Mouse (Mus musculus): ENCODE data around the gene Tub.
A peak's percentile ranks its signal among the peaks of the same experiment; 100 is the strongest.

Gene Tub

DNA sequence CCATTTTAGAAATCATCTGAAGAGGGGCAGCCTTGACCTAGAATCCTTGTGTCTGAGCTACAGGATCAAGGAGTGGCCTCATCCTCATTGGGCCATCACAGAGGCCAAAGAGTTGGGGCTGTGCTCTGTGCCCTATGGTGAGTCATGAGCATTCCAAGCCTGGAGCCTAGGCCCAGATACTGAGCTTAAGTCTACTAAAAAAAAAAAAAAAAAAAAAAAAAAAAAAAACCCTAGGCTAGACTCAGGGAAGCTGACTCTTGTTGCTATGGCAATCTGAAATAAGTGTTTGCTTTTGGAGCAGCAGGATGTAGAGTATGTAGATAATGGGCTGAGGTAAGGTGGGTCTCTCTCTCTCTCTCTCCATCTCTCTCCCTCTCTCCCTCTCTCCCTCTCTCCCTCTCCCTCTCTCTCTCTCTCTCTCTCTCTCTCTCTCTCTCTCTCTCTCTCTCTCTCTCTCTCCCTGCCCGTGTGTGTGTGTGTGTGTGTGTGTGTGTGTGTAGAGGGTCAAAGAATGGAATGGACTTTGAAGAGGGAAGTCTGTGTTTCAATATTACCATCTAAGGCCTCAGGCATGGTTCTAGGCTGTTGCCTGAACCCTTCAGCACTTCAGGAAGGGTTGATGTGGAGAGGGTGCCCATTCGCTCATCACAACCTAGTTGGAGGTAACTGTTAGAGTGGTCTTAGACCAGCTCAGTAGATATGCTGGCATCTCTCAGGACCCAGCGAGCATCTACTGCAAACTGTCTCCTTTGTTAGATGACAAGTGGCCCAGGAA, 36.0 kb downstream of the Tub start:
- DNase-seq = no peak

DNA sequence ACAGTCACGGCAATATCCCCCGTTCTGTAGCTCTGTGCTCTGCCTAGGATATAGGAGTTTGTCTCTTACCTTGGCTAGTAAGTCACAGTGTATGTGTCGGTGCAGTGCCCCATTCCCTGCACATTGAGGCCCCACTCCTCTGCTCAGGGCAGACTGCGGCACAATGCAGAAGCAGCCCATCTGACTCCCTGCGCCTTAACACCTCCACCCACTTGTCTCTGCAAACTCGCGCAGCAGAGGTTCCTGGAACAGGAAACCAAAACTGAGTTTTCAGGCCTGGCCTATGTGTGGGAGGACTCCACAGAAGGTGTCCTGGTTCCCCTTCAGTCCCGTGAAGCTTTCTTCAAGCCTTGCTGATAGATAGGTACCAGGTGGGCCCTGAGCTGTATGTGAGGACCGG, 41.1 kb downstream of the Tub start:
- DNase-seq = no peak

DNA sequence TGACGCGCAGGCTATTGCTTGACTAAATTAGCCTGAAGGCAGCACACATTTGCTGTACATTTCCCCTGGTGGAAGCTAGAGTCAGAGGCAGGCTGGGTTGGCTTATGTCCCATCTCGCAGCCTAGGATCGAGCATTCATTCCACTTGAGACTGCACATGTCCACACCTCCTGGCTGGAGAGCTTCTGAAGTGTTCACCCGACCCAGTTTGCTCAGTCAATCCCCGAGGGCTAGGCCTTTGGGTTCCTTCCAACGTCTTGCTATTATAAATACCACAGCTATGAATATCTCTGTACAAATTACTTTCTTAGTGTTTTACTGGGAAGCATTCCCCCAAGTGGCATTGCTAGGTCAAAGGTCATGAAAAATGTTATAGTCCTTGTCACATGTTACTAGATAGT, 43.1 kb downstream of the Tub start:
- peak; percentile 19 for DNase-seq

DNA sequence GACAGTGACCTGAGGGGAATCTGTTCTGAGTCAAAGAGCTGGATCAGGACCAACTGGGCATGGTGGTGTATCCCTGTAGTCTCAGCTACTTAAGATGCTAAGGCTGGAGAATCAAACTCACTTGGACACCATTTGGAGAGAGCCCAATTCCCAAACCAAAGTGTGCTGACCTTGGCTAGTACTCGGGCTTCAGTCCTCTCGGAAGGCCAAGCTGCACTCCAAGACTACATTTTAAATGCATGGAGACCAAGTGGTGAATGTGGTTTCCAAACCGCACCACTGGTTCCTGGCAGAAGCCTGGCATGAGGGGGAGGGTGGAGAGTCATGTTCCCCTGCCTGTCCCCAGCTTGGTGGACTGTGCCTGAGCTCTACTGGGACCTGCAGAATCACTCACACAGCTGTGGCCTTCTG, 43.7 kb downstream of the Tub start:
- DNase-seq = no peak

DNA sequence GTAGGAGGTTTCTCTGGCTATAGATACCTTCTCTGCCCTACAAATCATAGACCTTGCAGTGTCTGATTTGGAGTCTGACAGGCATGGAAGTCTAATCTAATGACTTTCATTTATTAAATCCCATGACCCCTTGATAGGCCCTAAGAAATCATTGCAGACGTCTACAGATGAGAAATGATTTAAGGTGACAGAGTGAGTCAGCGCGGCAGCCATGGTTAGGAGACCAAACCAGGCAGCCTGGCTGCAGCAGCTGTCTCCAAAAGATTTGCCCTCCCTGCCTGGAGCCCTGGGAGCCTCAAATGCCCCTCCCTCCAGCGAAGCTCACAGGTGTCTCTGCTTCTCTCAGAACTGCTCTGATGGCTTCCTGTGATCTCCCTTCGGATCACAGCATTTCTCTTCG, 46.0 kb downstream of the Tub start:
- DNase-seq = no peak

DNA sequence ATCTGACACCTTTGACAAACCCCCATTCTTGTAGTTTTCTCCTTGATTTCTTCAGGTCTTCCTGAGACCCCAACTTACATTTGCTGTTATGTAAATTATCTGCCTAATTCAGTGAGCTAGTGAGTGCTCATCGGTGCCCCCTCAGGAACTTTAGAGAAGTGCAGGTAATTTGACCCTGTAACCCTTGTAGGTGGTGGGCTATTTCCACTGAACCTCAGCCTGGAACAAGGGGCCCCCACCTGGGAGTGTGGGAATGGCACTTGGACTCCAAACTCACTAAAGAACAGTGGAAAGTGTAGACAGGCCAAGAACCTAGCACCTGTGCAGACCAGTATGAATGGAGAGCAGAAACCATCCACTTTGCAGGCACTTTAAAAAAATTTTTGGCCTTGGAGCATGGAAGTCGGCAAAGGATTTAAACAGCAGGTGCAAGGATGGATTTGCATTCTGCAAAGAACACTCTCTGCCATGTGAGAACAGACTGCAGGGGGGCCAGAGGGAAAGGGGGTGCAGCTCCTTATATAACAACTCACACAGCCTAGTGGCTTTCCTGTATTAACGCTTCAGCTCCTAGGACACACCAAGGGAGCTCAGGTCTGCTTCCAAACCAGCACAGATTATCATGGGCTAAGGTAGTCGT, 50.3 kb downstream of the Tub start:
- DNase-seq = peak; percentile 27

DNA sequence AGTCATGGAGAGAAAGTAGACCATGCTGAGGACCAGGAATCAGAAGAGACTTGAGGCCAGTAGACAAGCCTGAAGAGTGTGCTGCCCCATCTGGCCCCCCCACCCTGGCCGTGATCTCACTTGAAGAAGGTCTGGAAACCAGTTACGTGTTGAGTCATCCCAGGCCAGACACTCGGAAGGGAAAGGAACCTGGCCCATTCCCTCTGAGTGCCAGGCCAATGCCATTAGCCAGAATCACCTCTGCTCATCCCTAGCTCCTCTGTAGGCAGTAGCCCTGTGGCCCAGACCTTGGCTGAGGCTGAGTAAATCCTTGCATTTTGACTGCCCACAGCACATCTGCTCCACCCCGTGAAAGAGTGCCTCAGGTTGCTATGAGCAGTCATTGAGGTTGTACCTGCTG, 51.8 kb downstream of the Tub start:
- DNase-seq = no peak

DNA sequence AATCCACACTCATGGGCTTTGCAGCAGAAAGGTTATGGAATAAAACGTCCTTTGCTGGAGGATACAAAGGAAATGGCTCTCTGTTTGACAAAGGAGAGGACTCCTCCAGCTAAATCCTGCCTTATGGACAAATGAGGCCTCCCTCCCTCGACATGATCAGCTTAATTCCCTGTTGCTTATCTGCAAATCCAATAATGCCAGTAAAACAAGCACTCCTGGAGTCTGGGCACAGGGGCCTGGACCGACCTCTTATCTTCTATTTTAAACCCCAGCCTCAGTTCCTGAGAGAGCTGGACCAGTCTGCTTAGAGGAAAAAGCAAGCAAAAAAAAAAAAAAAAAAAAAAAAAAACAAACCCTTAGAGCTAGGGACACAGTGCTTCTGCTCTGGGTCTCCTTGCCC, 53.5 kb downstream of the Tub start:
- DNase-seq = no peak

DNA sequence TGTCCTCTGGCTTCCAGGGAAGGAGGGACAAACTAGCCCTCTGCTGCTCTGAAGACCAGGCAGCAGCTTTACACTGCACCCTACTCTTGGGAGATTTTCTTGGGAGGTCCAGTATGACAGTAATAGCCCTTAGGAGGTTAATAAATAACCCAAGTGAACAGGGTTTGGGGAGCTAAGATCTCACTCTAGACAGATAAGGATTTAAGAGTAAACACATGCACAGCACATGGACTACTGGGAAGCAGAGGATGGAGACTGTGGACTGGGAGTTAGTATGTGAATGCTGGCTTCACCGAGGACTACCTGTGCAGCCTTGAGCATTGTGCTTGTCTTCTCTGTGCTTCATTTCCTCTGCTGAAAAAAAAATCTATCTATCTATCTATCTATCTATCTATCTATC, 59.1 kb downstream of the Tub start:
- DNase-seq = no peak

DNA sequence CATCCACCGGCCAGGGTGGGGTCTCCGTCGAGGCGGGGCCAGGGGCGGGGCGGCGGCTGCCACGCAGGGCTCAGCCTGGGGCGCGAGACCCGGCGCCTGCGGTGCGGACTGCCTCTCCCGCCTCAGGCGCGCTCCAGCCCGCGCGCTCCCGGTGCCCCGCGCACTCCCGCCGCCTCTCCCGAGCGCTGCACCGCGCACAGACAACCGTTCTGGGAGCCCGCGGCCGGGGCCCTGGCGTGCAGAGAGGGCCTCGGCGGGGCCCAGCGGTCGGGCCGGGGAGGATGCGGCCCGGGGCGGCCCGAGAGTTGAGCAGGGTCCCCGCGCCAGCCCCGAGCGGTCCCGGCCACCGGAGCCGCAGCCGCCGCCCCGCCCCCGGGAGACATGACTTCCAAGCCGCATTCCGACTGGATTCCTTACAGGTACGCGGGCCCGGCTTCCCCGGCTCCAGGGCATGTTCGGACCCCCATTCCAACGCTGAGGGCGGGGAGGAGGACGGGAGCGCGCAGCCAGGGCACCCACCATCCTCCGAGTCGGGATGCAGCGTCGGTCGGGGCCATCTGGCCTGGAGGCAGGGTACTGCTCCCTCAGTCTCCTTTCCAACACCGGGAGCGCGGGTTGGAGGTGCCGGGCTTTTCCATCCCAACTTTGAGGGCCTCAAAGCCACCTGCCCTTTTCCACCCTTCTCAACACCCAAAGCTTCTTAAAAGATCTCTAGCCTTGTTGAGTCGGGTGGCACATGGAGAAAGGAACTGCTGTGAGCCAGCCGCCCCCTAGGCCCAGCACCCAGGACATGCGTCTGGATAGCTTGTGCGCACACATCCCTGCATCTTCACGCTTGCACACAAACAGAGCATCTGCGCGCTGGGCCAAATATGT, 60.8 kb downstream of the Tub start:
- no peak for DNase-seq

DNA sequence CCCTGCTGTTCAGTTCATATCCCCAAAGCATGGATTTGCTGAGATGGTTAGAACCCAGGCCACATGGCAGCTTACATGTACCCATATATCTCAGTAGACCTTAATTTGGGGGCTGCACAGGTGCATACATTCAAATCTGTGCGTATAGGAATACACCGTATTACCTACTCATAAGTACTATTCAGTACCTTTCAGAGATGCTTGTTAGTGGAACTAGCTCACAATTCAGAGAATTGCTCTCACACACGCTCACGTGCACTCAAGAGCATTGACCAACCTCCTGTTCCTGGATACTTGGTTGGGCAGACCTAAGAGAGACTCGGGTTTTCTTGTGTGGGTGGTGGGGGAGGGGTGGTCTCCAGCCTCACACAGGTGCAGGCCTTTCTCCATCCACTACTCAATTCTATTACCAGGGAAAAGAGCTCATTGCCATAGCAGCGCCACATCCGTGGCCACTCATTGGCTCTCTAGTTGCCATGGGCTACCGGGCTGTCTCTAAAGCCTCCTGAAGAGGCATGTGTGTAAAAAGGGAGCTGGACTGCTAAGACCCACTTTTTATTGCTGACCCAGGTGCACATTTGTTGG, 61.5 kb downstream of the Tub start:
- no peak for DNase-seq

DNA sequence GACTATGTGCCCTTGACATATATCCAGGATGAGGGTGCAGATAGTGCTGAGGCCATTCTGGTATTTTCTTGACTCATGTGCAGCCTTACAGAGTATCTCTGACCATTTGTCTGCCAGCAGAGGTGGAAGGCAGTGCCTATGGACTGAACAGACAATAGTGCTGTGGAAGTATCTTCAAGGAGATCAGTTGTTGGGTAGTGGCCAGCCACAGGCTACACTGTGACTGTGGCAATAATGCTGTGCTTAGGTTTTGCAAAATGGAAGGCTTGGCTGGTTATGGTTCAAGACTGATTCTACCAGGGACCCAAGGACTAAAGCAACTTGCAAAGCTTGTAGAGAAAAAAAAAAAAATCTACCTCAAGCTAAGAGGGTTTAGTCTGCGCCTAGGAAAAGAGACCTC, 62.4 kb downstream of the Tub start:
- no peak for DNase-seq

DNA sequence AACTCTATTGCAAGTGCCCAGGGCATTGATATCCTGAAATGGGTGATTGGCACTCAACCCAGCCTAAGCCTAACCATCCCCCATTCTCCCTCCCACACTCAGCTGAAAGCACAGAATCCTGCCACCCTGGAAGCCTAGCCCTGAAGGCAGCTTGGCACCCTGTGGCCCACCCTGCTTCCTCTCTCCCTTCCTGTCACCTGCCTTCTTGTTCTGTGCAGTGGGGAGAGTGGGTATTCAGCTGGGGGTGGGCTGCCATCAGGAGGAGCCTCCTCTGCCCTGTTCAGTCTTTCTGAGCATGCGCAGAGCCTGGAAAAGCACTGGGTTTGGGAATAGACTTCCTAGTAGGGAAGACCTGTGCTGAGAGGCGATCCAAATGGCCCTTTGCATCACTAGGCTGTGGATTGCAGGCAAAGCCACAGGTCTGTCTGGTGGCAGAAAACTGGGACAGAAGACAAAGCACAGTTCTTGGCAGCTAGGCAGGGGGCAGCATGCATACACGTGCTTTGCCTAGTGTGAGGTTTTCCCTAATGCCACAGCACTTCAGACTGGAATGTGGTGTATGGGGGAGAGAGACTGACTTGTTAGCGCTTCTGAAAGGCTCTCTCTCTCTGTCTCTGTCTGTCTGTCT, 63.0 kb downstream of the Tub start:
- no peak for DNase-seq

DNA sequence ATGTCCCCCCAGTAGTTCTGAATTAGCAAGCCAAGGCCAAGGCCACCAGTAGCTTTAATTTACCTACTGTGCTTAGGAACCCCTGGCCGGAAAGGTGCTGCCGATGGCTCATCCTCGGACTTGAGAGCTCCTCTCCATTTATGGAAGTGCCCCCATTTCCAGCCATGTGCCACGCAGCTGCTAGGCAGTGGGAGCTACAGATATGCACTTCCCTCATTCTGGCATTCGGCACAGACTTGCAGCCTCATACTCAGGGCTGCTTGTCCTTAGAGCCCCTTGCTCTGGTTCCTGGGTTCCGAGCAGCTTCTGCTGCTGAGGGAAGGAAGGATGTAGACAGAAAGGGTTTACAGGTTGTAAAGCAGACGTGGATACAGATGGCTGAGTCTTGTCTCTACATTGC, 64.7 kb downstream of the Tub start:
- DNase-seq = no peak

DNA sequence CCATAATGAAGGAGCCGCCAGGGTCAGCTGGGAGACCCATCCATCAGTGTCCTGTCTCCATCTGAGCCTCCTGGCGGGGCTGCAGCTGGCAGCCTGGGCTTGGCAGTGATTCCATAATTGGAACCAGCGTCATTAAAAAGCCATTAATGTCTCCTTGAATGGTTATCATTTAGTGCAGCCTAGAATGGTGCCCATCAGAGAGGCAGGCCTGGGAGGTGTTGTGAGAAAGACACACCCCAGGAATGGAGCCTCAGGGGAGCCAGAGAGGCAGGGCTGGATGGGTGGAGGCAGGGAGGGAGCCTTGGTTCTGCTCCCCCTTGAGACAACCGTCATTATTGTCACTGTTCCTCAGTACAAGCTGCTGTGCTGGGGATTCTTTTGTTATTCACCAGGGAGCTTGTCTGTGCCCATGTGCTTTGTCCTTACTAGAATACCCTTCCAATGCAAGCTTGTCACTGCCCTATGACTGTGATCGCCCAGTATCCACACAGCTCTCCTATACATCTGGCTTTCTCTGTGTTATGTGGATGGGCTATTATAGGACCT, 66.3 kb downstream of the Tub start:
- DNase-seq = no peak

DNA sequence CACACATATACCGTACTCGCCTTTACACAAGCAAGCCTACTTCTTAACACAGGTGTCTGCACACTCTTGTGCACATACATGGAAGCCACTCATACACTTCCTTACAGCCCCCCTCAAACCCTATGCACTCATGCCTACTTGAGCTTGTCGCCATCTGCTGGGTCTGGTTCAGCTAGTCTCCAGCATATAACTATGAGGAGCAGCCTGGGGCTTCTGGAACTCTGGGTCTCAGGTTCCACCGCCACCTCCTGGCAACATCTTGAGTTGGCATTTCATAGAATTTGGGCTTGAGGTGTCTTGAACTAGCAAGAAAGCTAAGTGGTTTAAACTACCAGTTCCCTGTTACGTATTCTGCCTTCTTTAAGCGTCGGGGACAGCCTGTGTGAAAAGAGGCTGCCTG, 69.1 kb downstream of the Tub start:
- DNase-seq = no peak

DNA sequence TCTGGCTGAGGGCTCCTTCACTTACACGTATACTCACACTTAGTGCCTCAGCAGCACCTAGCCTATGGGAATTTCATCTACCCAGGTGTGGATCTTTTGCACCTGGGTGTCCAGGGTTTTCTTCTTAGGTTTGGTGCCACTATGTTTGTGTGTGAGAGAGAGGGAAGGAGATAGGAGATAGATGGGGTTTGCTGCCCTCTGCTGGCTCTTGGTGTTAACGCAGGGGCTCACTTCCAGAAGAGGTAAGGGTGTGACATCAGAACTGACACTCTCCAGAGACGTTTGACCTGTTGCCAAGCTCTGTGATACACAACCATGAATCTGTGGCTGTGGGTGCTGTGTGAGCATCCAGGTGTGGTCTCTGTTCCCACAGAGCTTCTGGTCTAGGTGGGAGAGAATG, 71.3 kb downstream of the Tub start:
- DNase-seq = peak; percentile 73

DNA sequence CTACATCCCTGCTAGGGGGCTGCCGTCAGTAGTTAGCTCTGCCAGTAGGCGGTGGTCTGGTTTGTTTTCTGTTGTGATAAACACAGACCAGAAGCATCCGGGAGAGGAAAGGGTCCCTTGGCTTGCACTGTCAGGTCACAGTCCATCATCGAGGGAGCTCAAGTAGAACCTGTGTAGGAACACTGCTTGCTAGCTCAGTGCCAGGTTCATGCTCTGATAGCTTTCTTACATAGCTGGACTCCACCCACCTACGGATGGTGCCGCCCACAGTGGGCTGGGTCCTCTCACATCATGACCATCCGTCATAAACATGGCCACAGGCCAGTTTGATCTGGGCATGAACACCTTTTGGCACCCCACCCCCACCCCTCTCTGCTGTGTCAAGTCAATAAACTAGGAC, 75.6 kb downstream of the Tub start:
- peak; percentile 36 for DNase-seq

DNA sequence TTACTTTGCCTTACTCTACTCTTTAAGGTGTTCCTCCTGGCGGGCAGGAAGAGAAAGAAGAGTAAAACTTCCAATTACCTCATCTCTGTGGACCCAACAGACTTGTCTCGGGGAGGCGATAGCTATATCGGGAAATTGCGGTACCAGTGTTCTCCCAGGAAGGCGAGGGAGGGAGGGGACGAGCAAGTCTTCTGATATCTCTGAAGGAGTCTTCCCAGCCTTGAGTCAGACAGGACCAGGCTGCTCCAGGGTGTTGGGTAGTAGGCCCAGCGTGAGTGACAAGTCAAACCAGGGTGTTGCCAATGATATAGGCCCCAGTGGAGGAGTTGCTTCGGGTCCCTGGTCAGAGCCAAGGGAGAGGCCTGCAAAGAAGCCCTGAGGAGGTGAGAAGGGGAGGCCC, 76.8 kb downstream of the Tub start:
- no peak for DNase-seq

DNA sequence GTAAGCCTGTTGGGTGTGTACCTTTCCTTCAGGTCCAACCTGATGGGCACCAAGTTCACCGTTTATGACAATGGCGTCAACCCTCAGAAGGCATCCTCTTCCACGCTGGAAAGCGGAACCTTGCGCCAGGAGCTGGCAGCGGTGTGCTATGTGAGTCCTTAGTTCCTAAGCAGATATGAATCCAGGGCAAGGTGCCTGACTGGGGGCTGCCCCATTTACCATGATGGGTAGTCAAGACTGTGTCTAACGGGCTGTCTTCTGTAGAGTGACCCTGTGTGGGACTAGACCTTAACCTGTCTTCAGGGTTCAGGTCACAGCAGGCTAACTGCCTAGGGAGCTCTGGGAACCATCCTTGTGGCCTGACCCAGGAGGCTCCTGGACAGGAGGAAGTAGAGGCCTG, 77.6 kb downstream of the Tub start:
- no peak for DNase-seq

DNA sequence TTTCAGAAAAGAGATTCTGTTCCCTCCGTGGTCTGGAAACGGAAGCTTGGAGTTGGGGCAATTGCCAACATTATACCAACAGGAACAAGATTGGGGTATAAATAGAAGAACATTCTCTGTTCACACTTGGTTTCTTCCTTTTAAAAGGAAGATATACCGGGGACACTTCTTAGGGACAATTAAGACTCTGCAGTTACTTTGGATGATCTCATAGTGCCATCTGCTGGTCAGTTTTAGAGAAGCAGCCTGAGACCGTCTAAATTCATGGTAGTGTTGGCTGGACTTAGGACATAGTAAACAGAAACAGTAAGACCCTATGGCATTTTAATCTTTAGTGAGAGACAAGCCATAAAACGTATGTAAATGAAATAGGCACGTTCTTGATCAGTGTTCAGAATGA, 78.1 kb downstream of the Tub start:
- DNase-seq = peak; percentile 69

DNA sequence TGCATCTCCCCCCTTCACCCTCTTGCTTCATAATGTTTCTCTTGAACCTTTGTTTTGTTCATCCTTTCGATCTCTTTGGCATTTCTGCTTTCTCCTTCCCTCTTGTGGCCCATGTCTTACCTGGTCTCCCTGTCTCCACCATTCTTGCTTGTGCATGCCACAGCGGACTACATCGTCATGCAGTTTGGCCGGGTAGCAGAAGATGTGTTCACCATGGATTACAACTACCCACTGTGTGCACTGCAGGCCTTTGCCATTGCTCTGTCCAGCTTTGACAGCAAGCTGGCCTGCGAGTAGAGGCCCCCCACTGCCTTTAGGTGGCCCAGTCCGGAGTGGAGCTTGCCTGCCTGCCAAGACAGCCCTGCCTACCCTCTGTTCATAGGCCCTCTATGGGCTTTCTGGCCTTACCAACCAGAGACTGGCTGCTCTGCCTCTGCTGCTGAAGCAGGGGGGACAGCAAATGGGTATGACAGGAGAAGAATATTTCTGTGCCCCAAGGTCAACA, 79.9 kb downstream of the Tub start:
- DNase-seq = no peak

DNA sequence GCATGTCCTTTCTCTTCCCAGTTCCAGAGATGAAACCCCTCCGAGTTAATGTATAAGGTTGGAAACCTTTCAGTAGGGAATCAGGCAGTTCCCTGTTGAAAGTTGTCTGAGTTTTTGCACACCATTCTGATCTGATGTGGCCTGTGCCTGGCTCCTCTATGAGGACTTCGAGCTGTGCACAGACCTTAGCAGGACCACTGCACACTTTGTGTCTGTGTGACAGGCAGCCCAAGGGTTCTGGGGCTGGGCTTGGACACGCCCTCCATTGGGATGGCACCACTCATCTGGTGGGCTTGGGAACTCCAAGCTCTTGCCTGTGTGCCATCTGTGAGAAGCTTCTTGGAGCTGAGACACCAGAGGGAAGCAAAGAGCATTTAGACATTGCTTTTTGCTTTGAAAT, 81.2 kb downstream of the Tub start:
- no peak for DNase-seq

All from kidney, adult 9 months (tissue).